Mouse (Mus musculus): ENCODE measurements around the gene Rffl. TPM values are rescaled to one million over a fixed set of nuclear protein-coding genes. Genes with fewer than 3 reads are reported as not detected.
"Not testable (repeated sequence)": the region's sequence is repeated elsewhere in the genome, so short reads cannot be mapped to it uniquely, and the experiment has no call there.

Gene Rffl
- polyA plus RNA-seq, 1 experiment from 2014 or later, result 5.0 TPM

- no peak for ATAC-seq (ENCODE audit: low FRiP score)
Observed at GRCm38 (mm10) chr11:82844771-82845414, 26.1 kb downstream of the Rffl start.

GRCm38 (mm10) chr11:82838511-82838910 is 32.5 kb downstream of the Rffl start:
- Histone ChIP-seq H3K9ac (no peak overlapping the region), H3K9me3 (ENCODE audit: control insufficient read depth, low read length) (no peaks in the 10 kb centered on the region), H3K4me2 (replicated peaks) (no peak overlapping the region), H3K27ac (no peak overlapping the region), H3K36me3 (replicated peaks; ENCODE audit: control insufficient read depth, insufficient read depth) (no peaks in the 10 kb centered on the region), H3K4me1 (replicated peaks; ENCODE audit: control insufficient read depth, insufficient read depth, low read length) (peaks cover 4% of the 10 kb centered on the region; the same call in 1 of the 2 replicates), H3K4me3 (replicated peaks; ENCODE audit: low read length) (no peak overlapping the region), H3K27me3 (ENCODE audit: control insufficient read depth, insufficient read depth, low read length) (no peaks in the 10 kb centered on the region)
- 38% methylated on average over 5 of the region's 5 CpGs for WGBS
- DNase-seq (ENCODE audit: low spot score) (no peak), ATAC-seq (ENCODE audit: low FRiP score) (no peak)

More at GRCm38 (mm10) chr11:82844771-82845414, 26.1 kb downstream of the Rffl start:
- Histone ChIP-seq H3K9ac (no peak overlapping the region), H3K27ac (no peak overlapping the region), H3K36me3 (replicated peaks; ENCODE audit: control insufficient read depth, insufficient read depth) (no peaks in the 10 kb centered on the region), H3K9me3 (ENCODE audit: control insufficient read depth, low read length) (no peaks in the 10 kb centered on the region), H3K4me2 (replicated peaks) (0 out of 2 replicates have a peak overlapping the region, but pooled peaks have one; percentile 26), H3K4me3 (replicated peaks; ENCODE audit: low read length) (no peak overlapping the region), H3K4me1 (replicated peaks; ENCODE audit: control insufficient read depth, insufficient read depth, low read length) (peaks cover 16% of the 10 kb centered on the region), H3K27me3 (ENCODE audit: control insufficient read depth, insufficient read depth, low read length) (no peaks in the 10 kb centered on the region)
- no peak for DNase-seq (ENCODE audit: low spot score)
- 67% methylated on average over 11 of the region's 11 CpGs for WGBS

- no peak overlapping the region for H3K27ac ChIP-seq
- DNase-seq (ENCODE audit: low spot score) (no peak), ATAC-seq (ENCODE audit: low FRiP score) (no peak)
- H3K9me3 ChIP-seq (ENCODE audit: control insufficient read depth, low read length), result no peaks in the 10 kb centered on the region
- H3K27me3 ChIP-seq (ENCODE audit: control insufficient read depth, insufficient read depth, low read length), result no peaks in the 10 kb centered on the region
- no peaks in the 10 kb centered on the region for H3K36me3 ChIP-seq (replicated peaks; ENCODE audit: control insufficient read depth, insufficient read depth)
- no peak overlapping the region for H3K4me2 ChIP-seq (replicated peaks)
- peaks cover 4% of the 10 kb centered on the region; the same call in 1 of the 2 replicates for H3K4me1 ChIP-seq (replicated peaks; ENCODE audit: control insufficient read depth, insufficient read depth, low read length)
- no peak overlapping the region for H3K9ac ChIP-seq
- no peak overlapping the region for H3K4me3 ChIP-seq (replicated peaks; ENCODE audit: low read length)
- WGBS, result 22% methylated on average over 7 of the region's 7 CpGs
Observed at GRCm38 (mm10) chr11:82837848-82838247, 33.2 kb downstream of the Rffl start.

- Histone ChIP-seq H3K9ac (no peak overlapping the region), H3K4me1 (replicated peaks; ENCODE audit: control insufficient read depth, insufficient read depth, low read length) (peaks cover 4% of the 10 kb centered on the region; the same call in 1 of the 2 replicates), H3K9me3 (ENCODE audit: control insufficient read depth, low read length) (no peaks in the 10 kb centered on the region), H3K27ac (no peak overlapping the region), H3K36me3 (replicated peaks; ENCODE audit: control insufficient read depth, insufficient read depth) (no peaks in the 10 kb centered on the region), H3K4me3 (replicated peaks; ENCODE audit: low read length) (no peak overlapping the region), H3K4me2 (replicated peaks) (no peak overlapping the region), H3K27me3 (ENCODE audit: control insufficient read depth, insufficient read depth, low read length) (no peaks in the 10 kb centered on the region)
- ATAC-seq (ENCODE audit: low FRiP score), result no peak
- DNase-seq (ENCODE audit: low spot score), result no peak
- WGBS, result 42% methylated on average over 7 of the region's 7 CpGs
Observed at GRCm38 (mm10) chr11:82837192-82837591, 33.8 kb downstream of the Rffl start.

GRCm38 (mm10) chr11:82835616-82836432 is 35.2 kb downstream of the Rffl start:
- ATAC-seq (ENCODE audit: low FRiP score), result no peak
- WGBS, result 73% methylated on average over 11 of the region's 11 CpGs
- Histone ChIP-seq H3K9ac (no peak overlapping the region), H3K4me1 (replicated peaks; ENCODE audit: control insufficient read depth, insufficient read depth, low read length) (peaks cover 17% of the 10 kb centered on the region), H3K27ac (no peak overlapping the region), H3K4me2 (replicated peaks) (no peak overlapping the region), H3K4me3 (replicated peaks; ENCODE audit: low read length) (no peak overlapping the region), H3K9me3 (ENCODE audit: control insufficient read depth, low read length) (no peaks in the 10 kb centered on the region), H3K36me3 (replicated peaks; ENCODE audit: control insufficient read depth, insufficient read depth) (no peaks in the 10 kb centered on the region), H3K27me3 (ENCODE audit: control insufficient read depth, insufficient read depth, low read length) (no peaks in the 10 kb centered on the region)
- DNase-seq (ENCODE audit: low spot score), result no peak

GRCm38 (mm10) chr11:82834359-82834758 is 36.7 kb downstream of the Rffl start:
- peaks cover 19% of the 10 kb centered on the region for H3K4me1 ChIP-seq (replicated peaks; ENCODE audit: control insufficient read depth, insufficient read depth, low read length)
- H3K9ac ChIP-seq; H3K4me2 ChIP-seq (replicated peaks); H3K27me3 ChIP-seq (ENCODE audit: control insufficient read depth, insufficient read depth, low read length); H3K4me3 ChIP-seq (replicated peaks; ENCODE audit: low read length); H3K9me3 ChIP-seq (ENCODE audit: control insufficient read depth, low read length); H3K36me3 ChIP-seq (replicated peaks; ENCODE audit: control insufficient read depth, insufficient read depth); ATAC-seq (ENCODE audit: low FRiP score); H3K27ac ChIP-seq; DNase-seq (ENCODE audit: low spot score): not testable (repeated sequence)
- 91% methylated on average over 7 of the region's 7 CpGs for WGBS

GRCm38 (mm10) chr11:82833929-82834328 is 37.1 kb downstream of the Rffl start:
- DNase-seq (ENCODE audit: low spot score), result no peak
- peaks cover 19% of the 10 kb centered on the region for H3K4me1 ChIP-seq (replicated peaks; ENCODE audit: control insufficient read depth, insufficient read depth, low read length)
- no peak overlapping the region for H3K9ac ChIP-seq
- H3K36me3 ChIP-seq (replicated peaks; ENCODE audit: control insufficient read depth, insufficient read depth), result no peaks in the 10 kb centered on the region
- WGBS, result 86% methylated on average over 8 of the region's 8 CpGs
- no peak overlapping the region for H3K4me2 ChIP-seq (replicated peaks)
- no peak for ATAC-seq (ENCODE audit: low FRiP score)
- H3K27me3 ChIP-seq (ENCODE audit: control insufficient read depth, insufficient read depth, low read length), result no peaks in the 10 kb centered on the region
- H3K4me3 ChIP-seq (replicated peaks; ENCODE audit: low read length), result no peak overlapping the region
- H3K27ac ChIP-seq, result no peak overlapping the region
- H3K9me3 ChIP-seq (ENCODE audit: control insufficient read depth, low read length), result no peaks in the 10 kb centered on the region

- H3K9ac ChIP-seq; H3K4me2 ChIP-seq (replicated peaks); H3K27me3 ChIP-seq (ENCODE audit: control insufficient read depth, insufficient read depth, low read length); ATAC-seq (ENCODE audit: low FRiP score); H3K27ac ChIP-seq; H3K4me3 ChIP-seq (replicated peaks; ENCODE audit: low read length); H3K9me3 ChIP-seq (ENCODE audit: control insufficient read depth, low read length); H3K36me3 ChIP-seq (replicated peaks; ENCODE audit: control insufficient read depth, insufficient read depth); DNase-seq (ENCODE audit: low spot score): not testable (repeated sequence)
- peaks cover 15% of the 10 kb centered on the region for H3K4me1 ChIP-seq (replicated peaks; ENCODE audit: control insufficient read depth, insufficient read depth, low read length)
- 78% methylated on average over 10 of the region's 10 CpGs for WGBS
Observed at GRCm38 (mm10) chr11:82832402-82832801, 38.6 kb downstream of the Rffl start.

GRCm38 (mm10) chr11:82831008-82831893 is 39.8 kb downstream of the Rffl start:
- WGBS, result 7% methylated on average over 10 of the region's 10 CpGs
- Histone ChIP-seq H3K4me3 (replicated peaks; ENCODE audit: low read length) (no peak overlapping the region), H3K9me3 (ENCODE audit: control insufficient read depth, low read length) (no peaks in the 10 kb centered on the region), H3K9ac (no peak overlapping the region; the same call in 1 of the 2 replicates), H3K4me1 (replicated peaks; ENCODE audit: control insufficient read depth, insufficient read depth, low read length) (peaks cover 15% of the 10 kb centered on the region), H3K27me3 (ENCODE audit: control insufficient read depth, insufficient read depth, low read length) (no peaks in the 10 kb centered on the region), H3K4me2 (replicated peaks) (peak overlapping the region; percentile 36), H3K27ac (no peak overlapping the region), H3K36me3 (replicated peaks; ENCODE audit: control insufficient read depth, insufficient read depth) (no peaks in the 10 kb centered on the region)
- ATAC-seq (ENCODE audit: low FRiP score) (peak; percentile 46; the same call in 1 of the 2 replicates), DNase-seq (ENCODE audit: low spot score) (peak; percentile 66)

Measured in hindbrain, embryonic 14.5 days (tissue).